Comparison of ENCODE assay signal across 17 mouse cellular contexts in the genomic region with DNA sequence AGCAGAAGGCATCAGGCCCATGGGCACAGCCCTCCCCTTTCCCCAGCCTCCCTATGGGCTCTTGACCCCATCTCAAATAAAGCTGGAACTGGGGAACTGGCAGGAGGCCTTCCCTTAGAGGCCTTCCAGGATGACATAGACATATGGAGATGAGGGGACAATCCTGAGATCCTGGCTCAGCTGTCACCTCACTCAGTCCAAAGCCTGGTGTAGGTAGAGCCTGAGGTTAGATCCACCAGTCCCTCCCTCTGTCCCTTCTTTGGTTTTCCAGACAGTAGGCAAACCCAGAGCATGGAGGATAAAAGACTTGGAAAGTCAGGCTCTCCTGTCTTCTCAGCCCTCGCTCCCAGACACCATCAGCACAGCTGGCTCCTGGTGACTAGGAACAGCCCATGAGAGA. TPM values are rescaled to one million over a fixed set of nuclear protein-coding genes. Genes with fewer than 3 reads are reported as not detected.
A peak's percentile ranks its signal among the peaks of the same experiment; 100 is the strongest.
DNase-seq lines count a peak whose midpoint lies in the region; ATAC-seq and TF ChIP-seq lines count a peak whose summit lies in the region.
"Had no signal": no experiment of that assay in that cellular context is flagged by ENCODE, and none has a peak within 500 bp of the region (broad histone marks: within the 10 kb centered on the region; RNA-seq: fewer than 3 reads in every experiment).

No protein-coding gene starts in this region.

- H3K9me3 ChIP-seq in forebrain, embryonic 10.5 days = no peaks in the 10 kb centered on the region
- H3K9me3 ChIP-seq in hindbrain, embryonic 14.5 days (ENCODE audit: control insufficient read depth, low read length) = no peaks in the 10 kb centered on the region
- H3K9me3 ChIP-seq in midbrain, postnatal 0 days (ENCODE audit: low read length) = no peaks in the 10 kb centered on the region
- H3K9me3 ChIP-seq: intestine, embryonic 15.5 days; limb, embryonic 15.5 days had no signal

- TF ChIP-seq CTCF in midbrain, postnatal 0 days (IDR thresholded peaks at IDR 0.05) = no peak

- H3K4me3 ChIP-seq in forebrain, embryonic 10.5 days = no peak overlapping the region
- H3K4me3 ChIP-seq in hindbrain, embryonic 14.5 days (replicated peaks; ENCODE audit: low read length) = no peak overlapping the region
- no peak overlapping the region for H3K4me3 ChIP-seq in midbrain, postnatal 0 days (ENCODE audit: low read depth, low read length)
- H3K4me3 ChIP-seq: intestine, embryonic 15.5 days; left cerebral cortex, adult 2 months; limb, embryonic 15.5 days had no signal

- peak overlapping the region; percentile 53 for H3K9ac ChIP-seq in hindbrain, embryonic 14.5 days
- H3K9ac ChIP-seq in midbrain, postnatal 0 days (replicated peaks; ENCODE audit: low read length, poor library complexity, severe bottlenecking) = peak overlapping the region; percentile 44; the same call in 1 of the 2 replicates
- H3K9ac ChIP-seq: intestine, embryonic 15.5 days; limb, embryonic 15.5 days had no signal

- WGBS in forebrain, embryonic 10.5 days = 24% methylated on average over 1 of the region's 1 CpGs
- WGBS in hindbrain, embryonic 14.5 days = 13% methylated on average over 1 of the region's 1 CpGs
- WGBS in midbrain, postnatal 0 days = 22% methylated on average over 1 of the region's 1 CpGs

- peak; percentile 49 for DNase-seq in cerebellum, adult 11-12 months
- no peak for DNase-seq in cerebellum, postnatal 36 days
- DNase-seq in forebrain, embryonic 10.5 days (ENCODE audit: extremely low spot score, low spot score) = no peak
- no peak for DNase-seq in hindbrain, embryonic 14.5 days (ENCODE audit: low spot score)
- no peak for DNase-seq in midbrain, postnatal 0 days (ENCODE audit: low spot score)
- DNase-seq in kidney, postnatal 14 days = no peak
- DNase-seq in right cerebral cortex, postnatal 14 days = no peak
- DNase-seq in heart, adult 8-10 months (ENCODE audit: low spot score) = no peak
- DNase-seq: adrenal gland, adult 2 months; gastrocnemius, postnatal 10 days; kidney, postnatal 25 days; lung, adult 2 months; spleen, adult 18-20 months had no signal

- no peak for ATAC-seq in hindbrain, embryonic 14.5 days (ENCODE audit: low FRiP score)
- no peak for ATAC-seq in midbrain, postnatal 0 days (ENCODE audit: low FRiP score)
- ATAC-seq: intestine, embryonic 15.5 days had no signal

- H3K36me3 ChIP-seq in forebrain, embryonic 10.5 days (replicated peaks) = no peaks in the 10 kb centered on the region
- peaks cover 23% of the 10 kb centered on the region for H3K36me3 ChIP-seq in hindbrain, embryonic 14.5 days (replicated peaks; ENCODE audit: control insufficient read depth, insufficient read depth)
- peaks cover 29% of the 10 kb centered on the region for H3K36me3 ChIP-seq in midbrain, postnatal 0 days (ENCODE audit: insufficient read depth, low read length)
- H3K36me3 ChIP-seq: intestine, embryonic 15.5 days; limb, embryonic 15.5 days had no signal

- H3K27me3 ChIP-seq in forebrain, embryonic 10.5 days (ENCODE audit: poor library complexity, severe bottlenecking) = peaks cover 84% of the 10 kb centered on the region
- H3K27me3 ChIP-seq in hindbrain, embryonic 14.5 days (ENCODE audit: control insufficient read depth, insufficient read depth, low read length) = no peaks in the 10 kb centered on the region
- no peaks in the 10 kb centered on the region for H3K27me3 ChIP-seq in midbrain, postnatal 0 days (ENCODE audit: insufficient read depth, low read length)

- peak overlapping the region; percentile 72; the same call in 1 of the 2 replicates for H3K27ac ChIP-seq in forebrain, embryonic 10.5 days
- H3K27ac ChIP-seq in hindbrain, embryonic 14.5 days = peak overlapping the region; percentile 81
- no peak overlapping the region for H3K27ac ChIP-seq in midbrain, postnatal 0 days (ENCODE audit: low read depth, low read length)
- H3K27ac ChIP-seq: intestine, embryonic 15.5 days; left cerebral cortex, adult 2 months; limb, embryonic 15.5 days had no signal

- peaks cover 64% of the 10 kb centered on the region for H3K4me1 ChIP-seq in forebrain, embryonic 10.5 days
- peaks cover 38% of the 10 kb centered on the region for H3K4me1 ChIP-seq in hindbrain, embryonic 14.5 days (replicated peaks; ENCODE audit: control insufficient read depth, insufficient read depth, low read length)
- H3K4me1 ChIP-seq in midbrain, postnatal 0 days (ENCODE audit: insufficient read depth, low read length) = peaks cover 17% of the 10 kb centered on the region; the same call in 1 of the 2 replicates

- peak overlapping the region; percentile 33 for H3K4me2 ChIP-seq in hindbrain, embryonic 14.5 days (replicated peaks)
- no peak overlapping the region for H3K4me2 ChIP-seq in midbrain, postnatal 0 days (ENCODE audit: low read depth, low read length, poor library complexity, severe bottlenecking)
- H3K4me2 ChIP-seq: limb, embryonic 15.5 days had no signal

RNA-seq across cellular contexts. Expression of a gene that starts 4.7 kb away (rescaled TPM):
- 2.9 and 3.3 TPM in 2 replicates for polyA plus RNA-seq in forebrain, embryonic 10.5 days (2016; fragmentation: Nextera tagmentation; extraction: Ambion mirVana)
- 16.6 and 16.7 TPM in 2 replicates for polyA plus RNA-seq in hindbrain, embryonic 14.5 days (2014; fragmentation: Nextera tagmentation; extraction: Ambion mirVana)
- total RNA-seq in midbrain, postnatal 0 days (2014; rRNA removed) = 69.0 and 70.8 TPM in 2 replicates
- polyA plus RNA-seq in midbrain, postnatal 0 days (2015; fragmentation: Nextera tagmentation; extraction: Ambion mirVana) = 14.5 and 16.2 TPM in 2 replicates
- total RNA-seq in heart, adult 8-10 months (2022) = 1 to 10 TPM in 1 of 4 experiments, under 1 TPM in 3; 0.49 to 1.4 (median 0.57) TPM

RNA-seq across cellular contexts. Expression of a gene that starts 9.2 kb away (rescaled TPM):
- 2.5 and 3.0 TPM in 2 replicates for polyA plus RNA-seq in forebrain, embryonic 10.5 days (2016; fragmentation: Nextera tagmentation; extraction: Ambion mirVana)
- 5.4 TPM in 2 replicates for polyA plus RNA-seq in hindbrain, embryonic 14.5 days (2014; fragmentation: Nextera tagmentation; extraction: Ambion mirVana)
- 9.0 and 12.3 TPM in 2 replicates for total RNA-seq in midbrain, postnatal 0 days (2014; rRNA removed)
- 6.4 and 7.1 TPM in 2 replicates for polyA plus RNA-seq in midbrain, postnatal 0 days (2015; fragmentation: Nextera tagmentation; extraction: Ambion mirVana)
- 10 to 100 TPM in 1 of 4 experiments, 1 to 10 TPM in 3; 6.4 to 10.3 (median 7.6) TPM for total RNA-seq in heart, adult 8-10 months (2022)

RNA-seq across cellular contexts. Expression of a gene that starts 22.2 kb away (rescaled TPM):
- polyA plus RNA-seq in forebrain, embryonic 10.5 days (2016; fragmentation: Nextera tagmentation; extraction: Ambion mirVana) = 0.26 TPM in 1 of 2 replicates, not detected in the other
- polyA plus RNA-seq in hindbrain, embryonic 14.5 days (2014; fragmentation: Nextera tagmentation; extraction: Ambion mirVana) = 1.4 and 1.5 TPM in 2 replicates
- total RNA-seq in midbrain, postnatal 0 days (2014; rRNA removed) = not detected in 2 replicates
- polyA plus RNA-seq in midbrain, postnatal 0 days (2015; fragmentation: Nextera tagmentation; extraction: Ambion mirVana) = 1.2 and 2.1 TPM in 2 replicates
- total RNA-seq in heart, adult 8-10 months (2022) = 1 to 10 TPM; 2.2 to 4.6 (median 2.5) TPM
- polyA plus RNA-seq: embryonic facial prominence, embryonic 11.5 days had no signal

RNA-seq across cellular contexts. Expression of a gene that starts 34.7 kb away (rescaled TPM):
- 0.41 and 0.69 TPM in 2 replicates for polyA plus RNA-seq in forebrain, embryonic 10.5 days (2016; fragmentation: Nextera tagmentation; extraction: Ambion mirVana)
- polyA plus RNA-seq in hindbrain, embryonic 14.5 days (2014; fragmentation: Nextera tagmentation; extraction: Ambion mirVana) = 0.21 and 0.41 TPM in 2 replicates
- 0.24 and 1.6 TPM in 2 replicates for total RNA-seq in midbrain, postnatal 0 days (2014; rRNA removed)
- polyA plus RNA-seq in midbrain, postnatal 0 days (2015; fragmentation: Nextera tagmentation; extraction: Ambion mirVana) = 0.31 and 0.50 TPM in 2 replicates
- 1 to 10 TPM; 4.0 to 6.9 (median 5.3) TPM for total RNA-seq in heart, adult 8-10 months (2022)

RNA-seq across cellular contexts. Expression of a gene that starts 56.1 kb away (rescaled TPM):
- 44.2 and 47.4 TPM in 2 replicates for polyA plus RNA-seq in forebrain, embryonic 10.5 days (2016; fragmentation: Nextera tagmentation; extraction: Ambion mirVana)
- polyA plus RNA-seq in hindbrain, embryonic 14.5 days (2014; fragmentation: Nextera tagmentation; extraction: Ambion mirVana) = 62.4 and 66.0 TPM in 2 replicates
- total RNA-seq in midbrain, postnatal 0 days (2014; rRNA removed) = 104 and 106 TPM in 2 replicates
- 62.8 TPM in 2 replicates for polyA plus RNA-seq in midbrain, postnatal 0 days (2015; fragmentation: Nextera tagmentation; extraction: Ambion mirVana)
- total RNA-seq in heart, adult 8-10 months (2022) = 10 to 100 TPM; 38.4 to 41.5 (median 39.9) TPM
